In the genomic region with DNA sequence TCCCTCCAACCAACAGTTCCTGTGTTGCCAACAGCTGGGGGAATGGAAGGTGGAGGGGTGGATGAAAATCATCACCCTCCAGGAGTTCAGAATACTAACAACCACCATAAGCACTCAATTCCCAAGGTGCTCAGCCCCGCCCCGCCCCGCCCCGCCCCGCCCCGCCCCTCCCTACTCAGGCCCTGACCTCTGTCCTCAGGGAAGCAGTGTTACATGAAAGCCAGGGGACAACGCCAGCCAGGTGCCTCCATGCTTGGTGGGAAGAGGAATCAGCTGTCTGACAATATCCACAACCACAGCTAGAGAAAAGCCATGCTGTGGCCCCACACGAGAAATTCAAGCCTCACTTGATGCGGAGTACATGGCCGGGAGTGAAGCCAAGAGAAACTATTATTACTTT, we compare ENCODE assay signal across 24 mouse cellular contexts.
DNase-seq lines count a peak whose midpoint lies in the region; ATAC-seq and TF ChIP-seq lines count a peak whose summit lies in the region.
"Had no signal": no experiment of that assay in that cellular context is flagged by ENCODE, and none has a peak within 500 bp of the region (broad histone marks: within the 10 kb centered on the region; RNA-seq: fewer than 3 reads in every experiment).

No protein-coding gene starts in this region.

- H3K4me2 ChIP-seq in intestine, embryonic 15.5 days (replicated peaks) = no peak overlapping the region
- H3K4me2 ChIP-seq: embryonic facial prominence, embryonic 12.5 days; liver, embryonic 15.5 days; lung, embryonic 15.5 days; neural tube, embryonic 15.5 days had no signal

- TF ChIP-seq EP300 in ES-Bruce4 (IDR thresholded peaks at IDR 0.05; ENCODE audit: insufficient read depth, low read depth, low read length) = no peak

- TF ChIP-seq POLR2A in kidney, adult 2 months (IDR thresholded peaks at IDR 0.05; ENCODE audit: low read depth, low read length) = no peak
- no peak for TF ChIP-seq POLR2A in ES-Bruce4 (IDR thresholded peaks at IDR 0.05; ENCODE audit: insufficient read depth, low read length)

- peak; percentile 76 for ATAC-seq in intestine, embryonic 15.5 days
- ATAC-seq: forebrain, embryonic 14.5 days; hindbrain, embryonic 16.5 days had no signal

- no peaks in the 10 kb centered on the region for H3K27me3 ChIP-seq in kidney, adult 2 months (replicated peaks; ENCODE audit: control insufficient read depth, insufficient read depth, low read length)
- H3K27me3 ChIP-seq in ES-Bruce4 (ENCODE audit: control insufficient read depth, insufficient read depth, low read length, poor library complexity, severe bottlenecking) = no peaks in the 10 kb centered on the region
- H3K27me3 ChIP-seq in intestine, embryonic 15.5 days (replicated peaks) = no peaks in the 10 kb centered on the region
- H3K27me3 ChIP-seq: lung, embryonic 15.5 days; neural tube, embryonic 15.5 days had no signal

- H3K9ac ChIP-seq in ES-Bruce4 (ENCODE audit: low read depth, poor library complexity, severe bottlenecking) = no peak overlapping the region; the same call in 1 of the 2 replicates
- H3K9ac ChIP-seq in intestine, embryonic 15.5 days = no peak overlapping the region
- H3K9ac ChIP-seq: embryonic facial prominence, embryonic 12.5 days; liver, embryonic 15.5 days; lung, embryonic 15.5 days; neural tube, embryonic 15.5 days had no signal

- H3K4me1 ChIP-seq in kidney, adult 2 months (ENCODE audit: control insufficient read depth, insufficient read depth, low read length) = peaks cover 19% of the 10 kb centered on the region; the same call in 1 of the 2 replicates
- H3K4me1 ChIP-seq in ES-Bruce4 (ENCODE audit: control insufficient read depth, insufficient read depth, low read length) = peaks cover 10% of the 10 kb centered on the region
- peaks cover 20% of the 10 kb centered on the region; the same call in 1 of the 2 replicates for H3K4me1 ChIP-seq in intestine, embryonic 15.5 days (replicated peaks)

- no peak for TF ChIP-seq CTCF in kidney, adult 2 months (conservative IDR thresholded peaks at IDR 0.05; ENCODE audit: insufficient read depth, insufficient read length, low read depth, low read length)
- no peak for TF ChIP-seq CTCF in ES-Bruce4 (IDR thresholded peaks at IDR 0.05; ENCODE audit: low read depth, low read length)

- H3K4me3 ChIP-seq in kidney, adult 2 months (ENCODE audit: insufficient read depth, low read depth, low read length) = no peak overlapping the region
- H3K4me3 ChIP-seq in ES-Bruce4 (ENCODE audit: low read depth, low read length) = peak overlapping the region; percentile 98
- no peak overlapping the region for H3K4me3 ChIP-seq in intestine, embryonic 15.5 days (replicated peaks)
- H3K4me3 ChIP-seq: embryonic facial prominence, embryonic 12.5 days; liver, embryonic 15.5 days; lung, embryonic 15.5 days; midbrain, embryonic 10.5 days; neural tube, embryonic 15.5 days had no signal

- H3K27ac ChIP-seq in kidney, adult 2 months (ENCODE audit: insufficient read depth, low read depth, low read length) = no peak overlapping the region
- H3K27ac ChIP-seq in ES-Bruce4 (ENCODE audit: insufficient read depth, low read length) = peak overlapping the region; percentile 65; the same call in 1 of the 2 replicates
- H3K27ac ChIP-seq in intestine, embryonic 15.5 days = no peak overlapping the region
- H3K27ac ChIP-seq: embryonic facial prominence, embryonic 12.5 days; liver, embryonic 15.5 days; lung, embryonic 15.5 days; midbrain, embryonic 10.5 days had no signal

- peak; percentile 43 for DNase-seq in kidney, adult 2 months
- no peak for DNase-seq in kidney, postnatal 14 days
- peak; percentile 68 for DNase-seq in yolk sac, embryonic 10.5 days (ENCODE audit: low spot score)
- DNase-seq in thymus, adult 18-20 months = no peak
- no peak for DNase-seq in spleen, postnatal 10 days (ENCODE audit: low spot score in 2 of 2)
- DNase-seq: adrenal gland, postnatal 25 days; cerebellum, adult 11-12 months; cerebellum, adult 9-11 months; embryo, embryonic 11 days; gastrocnemius, postnatal 25 days; heart, postnatal 14 days; kidney, postnatal 25 days; liver; retina, postnatal 1 day; right cerebral cortex, postnatal 14 days had no signal

- no peaks in the 10 kb centered on the region for H3K36me3 ChIP-seq in kidney, adult 2 months (ENCODE audit: control insufficient read depth, insufficient read depth, low read length)
- H3K36me3 ChIP-seq in ES-Bruce4 (ENCODE audit: control insufficient read depth, insufficient read depth, low read length, poor library complexity, severe bottlenecking) = no peaks in the 10 kb centered on the region
- H3K36me3 ChIP-seq in intestine, embryonic 15.5 days = no peaks in the 10 kb centered on the region
- H3K36me3 ChIP-seq: embryonic facial prominence, embryonic 12.5 days; liver, embryonic 15.5 days; lung, embryonic 15.5 days; midbrain, embryonic 10.5 days; neural tube, embryonic 15.5 days had no signal

- 47% methylated on average over 10 of the region's 10 CpGs for WGBS in kidney, adult 2 months
- 44% methylated on average over 10 of the region's 10 CpGs for WGBS in intestine, embryonic 15.5 days

- H3K9me3 ChIP-seq in ES-Bruce4 (replicated peaks; ENCODE audit: control insufficient read depth, insufficient read depth, low read length, poor library complexity, severe bottlenecking) = no peaks in the 10 kb centered on the region
- H3K9me3 ChIP-seq in intestine, embryonic 15.5 days = no peaks in the 10 kb centered on the region
- H3K9me3 ChIP-seq: embryonic facial prominence, embryonic 12.5 days; liver, embryonic 15.5 days; lung, embryonic 15.5 days; midbrain, embryonic 10.5 days; neural tube, embryonic 15.5 days had no signal

Comparison
In these comparisons a context has a peak if more than half of its experiments do, and no peak if none do; other contexts are left out.
1. DNase-seq: peak in kidney, adult 2 months (single experiment) and yolk sac, embryonic 10.5 days (single experiment); none in kidney, postnatal 14 days (single experiment), thymus, adult 18-20 months (0 of 2) and spleen, postnatal 10 days (0 of 2).